Mouse (Mus musculus) hindbrain, embryonic 15.5 days (tissue): ENCODE data around the gene Tmem238l. TPM values are rescaled to one million over a fixed set of nuclear protein-coding genes. Genes with fewer than 3 reads are reported as not detected.
A peak's percentile ranks its signal among the peaks of the same experiment; 100 is the strongest.

Experiments
- ATAC-seq: fragments of 200-750 bp; cut with Nextera tagmentation; 2 replicates; pipeline ENCODE4 v1.8.0; 2017; ENCODE audit warnings: low read depth, moderate number of reproducible peaks, moderate TSS enrichment; ENCODE audit not compliant: low FRiP score
- H3K27ac ChIP-seq: fragments of 300-500 bp; sonication (generic); replicated peaks from 2 replicates; pipeline ENCODE4 v1.5.1; 2015; ENCODE audit warnings: mild to moderate bottlenecking, inconsistent platforms
- H3K27me3 ChIP-seq: fragments of 300-500 bp; sonication (generic); 2 replicates; pipeline ENCODE4 v1.6.1; 2015; ENCODE audit warnings: control low read depth, inconsistent platforms
- H3K36me3 ChIP-seq: fragments of 300-500 bp; sonication (generic); 2 replicates; pipeline ENCODE4 v1.6.1; 2015; ENCODE audit warnings: control low read depth, inconsistent platforms
- H3K4me1 ChIP-seq: fragments of 300-500 bp; sonication (generic); replicated peaks from 2 replicates; pipeline ENCODE4 v1.6.1; 2015; ENCODE audit warnings: control low read depth, inconsistent platforms
- H3K4me2 ChIP-seq: fragments of 300-500 bp; sonication (generic); 2 replicates; pipeline ENCODE4 v1.6.1; 2015; ENCODE audit warnings: moderate library complexity, mild to moderate bottlenecking, inconsistent platforms
- H3K4me3 ChIP-seq: fragments of 300-500 bp; sonication (generic); 2 replicates; pipeline ENCODE4 v1.5.1; 2015; ENCODE audit warnings: mild to moderate bottlenecking, inconsistent platforms
- H3K9ac ChIP-seq: fragments of 300-500 bp; sonication (generic); 2 replicates; pipeline ENCODE4 v1.6.1; 2015; ENCODE audit warnings: inconsistent platforms
- H3K9me3 ChIP-seq: fragments of 300-500 bp; sonication (generic); 2 replicates; pipeline ENCODE4 v1.6.1; 2016; ENCODE audit warnings: control low read depth, inconsistent platforms
- WGBS: fragments of 180-500 bp; shearing (Covaris S2); methylation state at CpG from one replicate; pipeline ENCODE4 v1.1.7; 2015; 5-methylcytosine and 5-hydroxymethylcytosine counted together
- polyA plus RNA-seq: library from polyadenylated mRNA; unstranded; fragments of >200 nt; fragmentation: Nextera tagmentation; extraction: Ambion mirVana; gene quantifications from 2 replicates; pipeline ENCODE4 v1.2.1, GENCODE M21; 2015

The Tmem238l gene
- polyA plus RNA-seq, 1 experiment from 2014 or later, result not detected

GRCm38 (mm10) chr11:67008528-67008927 is 52.1 kb downstream of the Tmem238l start:
- 80% methylated on average over 4 of the region's 4 CpGs for WGBS
- no peak for ATAC-seq
- H3K27me3 ChIP-seq, result no peaks in the 10 kb centered on the region
- H3K36me3 ChIP-seq, result no peaks in the 10 kb centered on the region
- H3K9ac ChIP-seq, result no peak overlapping the region
- H3K4me1 ChIP-seq, result peaks cover 18% of the 10 kb centered on the region
- no peak overlapping the region for H3K4me2 ChIP-seq
- no peak overlapping the region for H3K4me3 ChIP-seq
- no peaks in the 10 kb centered on the region for H3K9me3 ChIP-seq
- peak overlapping the region; percentile 42; the same call in 1 of the 2 replicates for H3K27ac ChIP-seq

GRCm38 (mm10) chr11:67010430-67010829 is 54.0 kb downstream of the Tmem238l start:
- 6% methylated on average over 8 of the region's 8 CpGs for WGBS
- Histone ChIP-seq H3K4me3 (no peak overlapping the region), H3K27me3 (no peaks in the 10 kb centered on the region), H3K36me3 (no peaks in the 10 kb centered on the region), H3K4me2 (0 out of 2 replicates have a peak overlapping the region, but pooled peaks have one; percentile 0), H3K27ac (peak overlapping the region; percentile 40; the same call in 1 of the 2 replicates), H3K9ac (no peak overlapping the region), H3K4me1 (peaks cover 18% of the 10 kb centered on the region), H3K9me3 (no peaks in the 10 kb centered on the region)
- peak; percentile 54; the same call in 1 of the 2 replicates for ATAC-seq

GRCm38 (mm10) chr11:67011635-67012034 is 55.2 kb downstream of the Tmem238l start:
- Histone ChIP-seq H3K27ac (no peak overlapping the region), H3K9me3 (no peaks in the 10 kb centered on the region), H3K4me1 (peaks cover 18% of the 10 kb centered on the region), H3K4me3 (no peak overlapping the region), H3K4me2 (no peak overlapping the region), H3K9ac (no peak overlapping the region), H3K27me3 (no peaks in the 10 kb centered on the region), H3K36me3 (no peaks in the 10 kb centered on the region)
- WGBS, result 30% methylated on average over 4 of the region's 4 CpGs
- ATAC-seq, result no peak

Other genes with a start within 250 kb of the Tmem238l start
- 4.1 and 8.4 TPM in 2 replicates for gene Pirt, start 44.7 kb upstream of the Tmem238l start, polyA plus RNA-seq
- 0.34 and 0.67 TPM in 2 replicates for gene Tmem220, start 68.5 kb downstream of the Tmem238l start, polyA plus RNA-seq
- gene Adprm, start 96.0 kb downstream of the Tmem238l start, polyA plus RNA-seq, result 32.6 and 33.7 TPM in 2 replicates
- gene Sco1, start 96.0 kb downstream of the Tmem238l start, polyA plus RNA-seq, result 12.7 and 14.6 TPM in 2 replicates
- 0.39 and 0.59 TPM in 2 replicates for gene Myh3, start 121.7 kb downstream of the Tmem238l start, polyA plus RNA-seq
- 0.17 and 0.29 TPM in 2 replicates for gene Myh2, start 214.4 kb downstream of the Tmem238l start, polyA plus RNA-seq
- gene Myh1, start 243.4 kb downstream of the Tmem238l start, polyA plus RNA-seq, result 0.12 TPM in 2 replicates